Mouse (Mus musculus) hindbrain, embryonic 15.5 days (tissue): Measurements from ENCODE around the gene Retreg2. TPM values are rescaled to one million over a fixed set of nuclear protein-coding genes. Genes with fewer than 3 reads are reported as not detected.
A peak's percentile ranks its signal among the peaks of the same experiment; 100 is the strongest.

Experiments used
- ATAC-seq: fragments of 200-750 bp; cut with Nextera tagmentation; 2 replicates; pipeline ENCODE4 v1.8.0; 2017; ENCODE audit warnings: low read depth, moderate number of reproducible peaks, moderate TSS enrichment; ENCODE audit not compliant: low FRiP score
- H3K27ac ChIP-seq: fragments of 300-500 bp; sonication (generic); replicated peaks from 2 replicates; pipeline ENCODE4 v1.5.1; 2015; ENCODE audit warnings: mild to moderate bottlenecking, inconsistent platforms
- H3K27me3 ChIP-seq: fragments of 300-500 bp; sonication (generic); 2 replicates; pipeline ENCODE4 v1.6.1; 2015; ENCODE audit warnings: control low read depth, inconsistent platforms
- H3K36me3 ChIP-seq: fragments of 300-500 bp; sonication (generic); 2 replicates; pipeline ENCODE4 v1.6.1; 2015; ENCODE audit warnings: control low read depth, inconsistent platforms
- H3K4me1 ChIP-seq: fragments of 300-500 bp; sonication (generic); replicated peaks from 2 replicates; pipeline ENCODE4 v1.6.1; 2015; ENCODE audit warnings: control low read depth, inconsistent platforms
- H3K4me2 ChIP-seq: fragments of 300-500 bp; sonication (generic); 2 replicates; pipeline ENCODE4 v1.6.1; 2015; ENCODE audit warnings: moderate library complexity, mild to moderate bottlenecking, inconsistent platforms
- H3K4me3 ChIP-seq: fragments of 300-500 bp; sonication (generic); 2 replicates; pipeline ENCODE4 v1.5.1; 2015; ENCODE audit warnings: mild to moderate bottlenecking, inconsistent platforms
- H3K9ac ChIP-seq: fragments of 300-500 bp; sonication (generic); 2 replicates; pipeline ENCODE4 v1.6.1; 2015; ENCODE audit warnings: inconsistent platforms
- H3K9me3 ChIP-seq: fragments of 300-500 bp; sonication (generic); 2 replicates; pipeline ENCODE4 v1.6.1; 2016; ENCODE audit warnings: control low read depth, inconsistent platforms
- WGBS: fragments of 180-500 bp; shearing (Covaris S2); methylation state at CpG from one replicate; pipeline ENCODE4 v1.1.7; 2015; 5-methylcytosine and 5-hydroxymethylcytosine counted together
- polyA plus RNA-seq: library from polyadenylated mRNA; unstranded; fragments of >200 nt; fragmentation: Nextera tagmentation; extraction: Ambion mirVana; gene quantifications from 2 replicates; pipeline ENCODE4 v1.2.1, GENCODE M21; 2015

The Retreg2 gene
- polyA plus RNA-seq = 134 and 146 TPM in 2 replicates

GRCm38 (mm10) chr1:75142301-75143261 is at the start of gene Retreg2, which contains the start of gene Cnppd1:
TSS of gene Retreg2 (plus strand) at chr1:75142778.
TSS of gene Cnppd1 (minus strand) at chr1:75142711.
- no peaks in the 10 kb centered on the region for H3K9me3 ChIP-seq
- peak within 1 kb of the TSS; percentile 90 for H3K4me3 ChIP-seq
- peak within 1 kb of the TSS; percentile 92 for H3K9ac ChIP-seq
- H3K36me3 ChIP-seq = peaks cover 47% of the 10 kb centered on the region
- ATAC-seq = peak; percentile 90
- peak within 1 kb of the TSS; percentile 98 for H3K4me2 ChIP-seq
- under 1% methylated on average over 87 of the region's 91 CpGs for WGBS
- H3K27me3 ChIP-seq = no peaks in the 10 kb centered on the region
- H3K27ac ChIP-seq = peak within 1 kb of the TSS; percentile 99
- peaks cover 39% of the 10 kb centered on the region for H3K4me1 ChIP-seq

GRCm38 (mm10) chr1:75122211-75122610 is 20.4 kb upstream of the Retreg2 start:
- 80% methylated on average over 3 of the region's 3 CpGs for WGBS
- H3K27me3 ChIP-seq = no peaks in the 10 kb centered on the region
- no peak for ATAC-seq

GRCm38 (mm10) chr1:75124346-75125321 is 17.9 kb upstream of the Retreg2 start, which contains the start of gene Nhej1:
TSS of gene Nhej1 (minus strand) at chr1:75125200.
- peak within 1 kb of the TSS; percentile 60 for H3K4me2 ChIP-seq
- WGBS = 1% methylated on average over 56 of the region's 56 CpGs
- H3K4me3 ChIP-seq = peak within 1 kb of the TSS; percentile 50
- peak within 1 kb of the TSS; percentile 89 for H3K27ac ChIP-seq
- ATAC-seq = peak; percentile 95
- no peaks in the 10 kb centered on the region for H3K27me3 ChIP-seq
- no peaks in the 10 kb centered on the region for H3K36me3 ChIP-seq
- H3K9ac ChIP-seq = peak within 1 kb of the TSS; percentile 53
- H3K4me1 ChIP-seq = no peaks in the 10 kb centered on the region; the same call in 1 of the 2 replicates
- H3K9me3 ChIP-seq = no peaks in the 10 kb centered on the region

More at GRCm38 (mm10) chr1:75122211-75122610, 20.4 kb upstream of the Retreg2 start:
- Histone ChIP-seq H3K36me3 (no peaks in the 10 kb centered on the region), H3K4me3 (no peak overlapping the region), H3K9me3 (no peaks in the 10 kb centered on the region), H3K4me2 (no peak overlapping the region), H3K4me1 (no peaks in the 10 kb centered on the region; the same call in 1 of the 2 replicates), H3K9ac (no peak overlapping the region), H3K27ac (no peak overlapping the region)

- 38% methylated on average over 5 of the region's 5 CpGs for WGBS
- H3K9ac ChIP-seq = 0 out of 2 replicates have a peak overlapping the region, but pooled peaks have one; percentile 53
- H3K36me3 ChIP-seq = no peaks in the 10 kb centered on the region
- H3K4me2 ChIP-seq = peak overlapping the region; percentile 60
- no peaks in the 10 kb centered on the region for H3K9me3 ChIP-seq
- H3K27me3 ChIP-seq = no peaks in the 10 kb centered on the region
- H3K4me1 ChIP-seq = no peaks in the 10 kb centered on the region; the same call in 1 of the 2 replicates
- peak; percentile 6; the same call in 1 of the 2 replicates for ATAC-seq
- H3K4me3 ChIP-seq = peak overlapping the region; percentile 50
- H3K27ac ChIP-seq = peak overlapping the region; percentile 89; the same call in 1 of the 2 replicates
These were observed 17.2 kb upstream of the Retreg2 start for GRCm38 (mm10) chr1:75125418-75125817.

GRCm38 (mm10) chr1:75128641-75129040 is 13.9 kb upstream of the Retreg2 start:
- H3K27ac ChIP-seq = no peak overlapping the region
- H3K27me3 ChIP-seq = no peaks in the 10 kb centered on the region
- no peaks in the 10 kb centered on the region for H3K36me3 ChIP-seq
- no peaks in the 10 kb centered on the region for H3K9me3 ChIP-seq
- no peaks in the 10 kb centered on the region; the same call in 1 of the 2 replicates for H3K4me1 ChIP-seq
- no peak for ATAC-seq
- no peak overlapping the region for H3K4me3 ChIP-seq
- 86% methylated on average over 3 of the region's 3 CpGs for WGBS
- no peak overlapping the region for H3K9ac ChIP-seq
- no peak overlapping the region for H3K4me2 ChIP-seq

GRCm38 (mm10) chr1:75133421-75134207 is 9.0 kb upstream of the Retreg2 start, which contains the start of gene Slc23a3:
TSS of gene Slc23a3 (minus strand) at chr1:75133890.
- H3K4me3 ChIP-seq = no peak within 1 kb of the TSS
- H3K4me2 ChIP-seq = no peak within 1 kb of the TSS
- no peaks in the 10 kb centered on the region for H3K9me3 ChIP-seq
- H3K27me3 ChIP-seq = no peaks in the 10 kb centered on the region
- peaks cover 27% of the 10 kb centered on the region for H3K36me3 ChIP-seq
- WGBS = 68% methylated on average over 12 of the region's 12 CpGs
- ATAC-seq = no peak
- no peaks in the 10 kb centered on the region for H3K4me1 ChIP-seq
- no peak within 1 kb of the TSS for H3K9ac ChIP-seq
- no peak within 1 kb of the TSS for H3K27ac ChIP-seq

GRCm38 (mm10) chr1:75136293-75136692 is 6.3 kb upstream of the Retreg2 start:
- H3K4me1 ChIP-seq = peaks cover 18% of the 10 kb centered on the region
- no peak overlapping the region for H3K4me3 ChIP-seq
- no peak overlapping the region for H3K27ac ChIP-seq
- 86% methylated on average over 6 of the region's 6 CpGs for WGBS
- ATAC-seq = no peak
- peaks cover 36% of the 10 kb centered on the region for H3K36me3 ChIP-seq
- H3K27me3 ChIP-seq = no peaks in the 10 kb centered on the region
- H3K9ac ChIP-seq = no peak overlapping the region
- H3K4me2 ChIP-seq = no peak overlapping the region
- no peaks in the 10 kb centered on the region for H3K9me3 ChIP-seq

- no peaks in the 10 kb centered on the region for H3K9me3 ChIP-seq
- peaks cover 23% of the 10 kb centered on the region for H3K4me1 ChIP-seq
- 80% methylated on average over 3 of the region's 3 CpGs for WGBS
- no peak for ATAC-seq
- no peak overlapping the region for H3K9ac ChIP-seq
- H3K36me3 ChIP-seq = peaks cover 36% of the 10 kb centered on the region
- no peaks in the 10 kb centered on the region for H3K27me3 ChIP-seq
- H3K4me3 ChIP-seq = no peak overlapping the region
- H3K27ac ChIP-seq = no peak overlapping the region
- H3K4me2 ChIP-seq = no peak overlapping the region
These were observed 5.8 kb upstream of the Retreg2 start for GRCm38 (mm10) chr1:75136730-75137129.

GRCm38 (mm10) chr1:75138448-75138847 is 4.1 kb upstream of the Retreg2 start:
- 94% methylated on average over 2 of the region's 2 CpGs for WGBS
- peaks cover 24% of the 10 kb centered on the region for H3K4me1 ChIP-seq
- H3K9me3 ChIP-seq = no peaks in the 10 kb centered on the region
- no peaks in the 10 kb centered on the region for H3K27me3 ChIP-seq
- H3K36me3 ChIP-seq = peaks cover 36% of the 10 kb centered on the region
- no peak overlapping the region for H3K27ac ChIP-seq
- no peak overlapping the region for H3K9ac ChIP-seq
- ATAC-seq = no peak
- no peak overlapping the region for H3K4me3 ChIP-seq
- H3K4me2 ChIP-seq = no peak overlapping the region

GRCm38 (mm10) chr1:75140601-75141190 is 1.9 kb upstream of the Retreg2 start:
- Histone ChIP-seq H3K4me3 (peak overlapping the region; percentile 90), H3K36me3 (peaks cover 47% of the 10 kb centered on the region), H3K4me2 (peak overlapping the region; percentile 98), H3K4me1 (peaks cover 39% of the 10 kb centered on the region), H3K27ac (peak overlapping the region; percentile 99), H3K9me3 (no peaks in the 10 kb centered on the region), H3K9ac (peak overlapping the region; percentile 92), H3K27me3 (no peaks in the 10 kb centered on the region)
- WGBS = 52% methylated on average over 4 of the region's 4 CpGs
- ATAC-seq = no peak
